Mouse (Mus musculus) forebrain, embryonic 14.5 days (tissue): ENCODE measurements around the gene Xpot. TPM values are rescaled to one million over a fixed set of nuclear protein-coding genes. Genes with fewer than 3 reads are reported as not detected.

Experiments used
- ATAC-seq: fragments of 200-750 bp; cut with Nextera tagmentation; 2 replicates; pipeline ENCODE4 v1.8.0; 2017; ENCODE audit warnings: mild to moderate bottlenecking, moderate library complexity
- DNase-seq: peaks from one replicate; pipeline ENCODE4 v3.0.0-alpha.2; 2015; ENCODE audit warnings: low spot score
- H3K27ac ChIP-seq: fragments of 300-500 bp; sonication (generic); 2 replicates; pipeline ENCODE4 v1.5.1; 2014; ENCODE audit warnings: low read depth, mild to moderate bottlenecking, control low read depth, low read length, moderate library complexity
- H3K27me3 ChIP-seq: fragments of 300-500 bp; sonication (generic); replicated peaks from 2 replicates; pipeline ENCODE4 v1.6.1; 2014; ENCODE audit warnings: low read length, control low read depth, mixed read lengths; ENCODE audit not compliant: control insufficient read depth, insufficient read depth
- H3K36me3 ChIP-seq: fragments of 300-500 bp; sonication (generic); 2 replicates; pipeline ENCODE4 v1.6.1; 2014; ENCODE audit warnings: low read length, control low read depth; ENCODE audit not compliant: control insufficient read depth, insufficient read depth
- H3K4me1 ChIP-seq: fragments of 300-500 bp; sonication (generic); 2 replicates; pipeline ENCODE4 v1.6.1; 2014; ENCODE audit warnings: antibody characterized with exemption, low read length, control low read depth; ENCODE audit not compliant: control insufficient read depth, insufficient read depth
- H3K4me2 ChIP-seq: fragments of 300-500 bp; sonication (generic); 2 replicates; pipeline ENCODE4 v1.6.1; 2014; ENCODE audit warnings: mild to moderate bottlenecking, control low read depth, low read length
- H3K4me3 ChIP-seq: fragments of 300-500 bp; sonication (generic); 2 replicates; pipeline ENCODE4 v1.5.1; 2014; ENCODE audit warnings: low read depth, low read length, control low read depth
- H3K9ac ChIP-seq: fragments of 300-500 bp; sonication (generic); 2 replicates; pipeline ENCODE4 v1.6.1; 2014; ENCODE audit warnings: mild to moderate bottlenecking, low read length, control low read depth, moderate library complexity
- H3K9me3 ChIP-seq: fragments of 300-500 bp; sonication (generic); replicated peaks from 2 replicates; pipeline ENCODE4 v1.6.1; 2016; ENCODE audit warnings: low read length, control low read depth, mixed read lengths; ENCODE audit not compliant: control insufficient read depth
- WGBS: fragments of 180-500 bp; shearing (Covaris S2); extraction: QIAGEN DNeasy Blood & Tissue Kit; methylation state at CpG from one replicate; pipeline ENCODE4 v1.1.7; 2014; 5-methylcytosine and 5-hydroxymethylcytosine counted together
- polyA plus RNA-seq: library from polyadenylated mRNA; unstranded; fragments of >200 nt; fragmentation: Nextera tagmentation; extraction: Ambion mirVana; gene quantifications from 2 replicates; pipeline ENCODE4 v1.2.1, GENCODE M21; 2014

Xpot gene
- polyA plus RNA-seq, 1 experiment from 2014 or later: 29.5 TPM

DNA sequence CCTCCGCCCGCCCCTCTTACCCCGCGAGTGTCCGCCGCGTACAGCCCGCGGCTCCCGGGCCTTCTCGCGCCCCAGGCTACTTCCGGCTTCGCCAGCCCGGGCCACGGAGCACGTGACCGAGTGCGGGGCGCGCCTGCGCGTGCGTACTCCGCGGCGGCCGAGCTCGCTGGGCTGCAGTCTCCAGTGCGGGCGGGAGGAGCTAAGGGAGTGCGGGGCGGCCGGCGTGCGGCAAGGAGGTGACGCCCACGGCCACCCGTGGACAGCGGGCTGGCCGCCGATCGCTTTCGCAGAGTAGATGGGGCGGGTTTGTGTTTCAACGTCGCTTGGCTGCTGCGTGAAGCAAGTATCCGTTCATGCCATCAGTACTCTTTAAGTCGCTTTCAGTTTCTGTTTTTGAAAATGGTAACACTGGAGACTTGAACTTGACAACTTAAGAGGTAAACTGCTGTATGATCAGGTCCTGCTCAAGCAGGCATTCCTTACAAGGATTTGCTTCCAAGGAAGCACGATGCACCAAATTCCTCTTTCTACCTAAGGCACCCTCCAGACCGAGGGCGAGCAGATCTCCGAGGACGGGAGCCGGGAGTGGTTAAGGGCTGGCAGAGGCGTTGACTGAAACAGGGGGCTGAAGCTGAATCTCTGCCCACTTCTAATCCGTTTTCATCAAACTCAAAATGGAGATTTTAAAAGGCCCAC is 39.3 kb downstream of the Xpot start, which contains the start of gene Tbk1:
TSS of gene Tbk1 (minus strand) at position 113 of the 696 bp plus-strand sequence.
- no peaks in the 10 kb centered on the region for H3K9me3 ChIP-seq
- peak within 1 kb of the TSS; percentile 78 for H3K9ac ChIP-seq
- H3K4me1 ChIP-seq: peaks cover 8% of the 10 kb centered on the region; the same call in 1 of the 2 replicates
- H3K4me2 ChIP-seq: peak within 1 kb of the TSS; percentile 82
- DNase-seq (peak; percentile 95), ATAC-seq (peak; percentile 99)
- WGBS: 1% methylated on average over 45 of the region's 58 CpGs
- peak within 1 kb of the TSS; percentile 44; the same call in 1 of the 2 replicates for H3K27ac ChIP-seq
- H3K4me3 ChIP-seq: peak within 1 kb of the TSS; percentile 87
- H3K36me3 ChIP-seq: peaks cover 38% of the 10 kb centered on the region
- H3K27me3 ChIP-seq: no peaks in the 10 kb centered on the region

DNA sequence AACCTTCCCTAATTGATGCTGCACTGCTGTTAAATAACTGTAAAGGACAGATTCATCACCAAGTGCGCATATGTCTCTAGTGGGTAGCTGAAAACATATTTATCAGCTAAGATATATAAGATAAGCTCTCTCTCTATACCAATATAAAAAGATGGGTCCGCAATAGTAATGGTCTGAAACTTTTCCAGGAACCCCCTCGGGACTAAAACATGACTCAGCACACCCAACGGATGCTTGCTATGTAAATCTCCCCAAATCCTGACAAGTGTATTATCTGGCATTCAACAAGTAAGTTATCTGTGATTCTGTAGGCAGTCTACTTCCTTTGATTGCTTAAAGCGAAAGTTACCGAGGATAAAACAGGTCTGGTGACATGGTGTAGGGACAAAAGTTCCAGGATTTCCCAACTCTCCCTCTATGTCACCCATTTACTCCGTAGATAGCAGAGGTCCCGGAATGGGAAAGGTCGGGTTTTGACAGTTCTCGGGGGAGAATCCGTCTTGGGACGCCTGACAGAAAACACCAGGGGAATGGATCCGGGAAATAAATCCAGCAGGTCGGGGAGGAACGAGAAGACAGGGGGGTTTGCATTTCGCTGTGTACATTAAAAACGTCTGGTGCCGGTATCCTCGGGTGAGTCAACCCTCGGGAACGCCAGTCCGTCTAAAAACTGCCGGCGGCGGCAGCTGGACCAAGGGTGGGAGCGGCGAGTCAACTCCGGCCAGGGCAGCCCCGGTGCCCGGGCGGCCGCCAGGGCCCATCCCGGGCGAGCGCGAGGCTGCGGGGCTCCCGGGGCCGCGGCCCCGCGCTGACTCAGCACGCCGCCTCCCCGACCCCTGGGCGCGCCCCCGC is 40.1 kb downstream of the Xpot start:
- peak overlapping the region; percentile 44; the same call in 1 of the 2 replicates for H3K27ac ChIP-seq
- peaks cover 8% of the 10 kb centered on the region; the same call in 1 of the 2 replicates for H3K4me1 ChIP-seq
- no peaks in the 10 kb centered on the region for H3K9me3 ChIP-seq
- peak overlapping the region; percentile 78 for H3K9ac ChIP-seq
- H3K4me2 ChIP-seq: peak overlapping the region; percentile 82
- ATAC-seq (peak; percentile 79), DNase-seq (peak; percentile 13)
- H3K36me3 ChIP-seq: peaks cover 39% of the 10 kb centered on the region
- WGBS: 7% methylated on average over 24 of the region's 48 CpGs
- H3K4me3 ChIP-seq: peak overlapping the region; percentile 87
- no peaks in the 10 kb centered on the region for H3K27me3 ChIP-seq

DNA sequence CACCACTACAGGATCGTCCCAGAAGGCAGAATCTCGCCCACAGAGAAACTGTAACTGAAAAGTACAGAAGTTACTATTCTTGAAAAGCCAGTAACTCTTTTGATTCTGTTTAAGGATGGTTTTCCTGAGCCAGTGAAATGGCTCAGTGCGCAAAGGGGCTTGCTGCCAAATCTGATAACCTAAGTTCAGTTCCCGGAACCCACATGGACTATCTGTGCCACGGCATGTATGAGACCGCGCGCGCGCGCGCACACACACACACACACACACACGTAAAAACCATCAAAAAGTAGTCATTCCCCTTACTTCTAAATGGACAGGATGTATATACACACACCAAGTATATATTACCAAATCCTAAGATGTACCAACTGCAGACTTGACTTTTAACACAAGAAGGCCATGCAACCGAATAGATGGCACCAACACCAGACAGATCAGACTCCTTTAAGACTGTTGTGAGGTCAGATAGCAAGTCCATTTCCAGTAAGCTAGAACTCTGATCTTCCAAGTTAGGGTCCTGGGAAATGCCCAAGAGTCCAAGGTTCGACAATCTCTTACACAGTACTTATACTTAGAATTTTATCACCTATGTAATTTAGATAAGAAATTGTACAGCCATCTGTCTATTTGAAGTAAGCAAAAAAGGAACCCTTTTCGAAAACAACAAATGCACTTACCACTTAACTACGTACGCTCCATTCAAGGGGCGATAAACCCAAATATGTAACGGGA is 40.9 kb downstream of the Xpot start:
- 90% methylated on average over 20 of the region's 20 CpGs for whole genome bisulfite sequencing
- peak overlapping the region; percentile 82 for H3K4me2 ChIP-seq
- ATAC-seq: no peak

DNA sequence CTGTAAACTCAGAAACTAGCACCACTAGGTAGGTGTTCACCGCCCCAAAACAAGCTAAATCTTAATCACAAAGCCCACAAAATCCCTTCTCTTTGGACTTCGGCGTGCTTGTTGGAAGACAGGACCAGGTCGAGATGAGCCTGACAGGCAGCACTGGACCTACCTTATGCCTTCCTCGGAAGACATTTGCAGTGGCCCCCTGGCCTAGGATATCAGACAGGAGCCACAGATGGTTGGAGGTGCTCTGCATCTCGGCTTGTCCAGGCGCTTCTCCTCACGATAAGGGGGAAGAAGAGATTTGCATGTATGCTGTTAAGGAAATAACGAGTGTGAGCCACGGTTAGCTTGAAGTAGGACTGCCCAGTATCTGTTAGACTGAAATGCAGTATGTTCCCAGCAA is 42.1 kb downstream of the Xpot start:
- Histone ChIP-seq H3K9ac (no peak overlapping the region), H3K27me3 (no peaks in the 10 kb centered on the region), H3K4me3 (no peak overlapping the region), H3K4me2 (no peak overlapping the region), H3K36me3 (peaks cover 42% of the 10 kb centered on the region), H3K4me1 (peaks cover 8% of the 10 kb centered on the region; the same call in 1 of the 2 replicates), H3K9me3 (no peaks in the 10 kb centered on the region), H3K27ac (no peak overlapping the region)
- 92% methylated on average over 10 of the region's 10 CpGs for WGBS
- ATAC-seq (no peak), DNase-seq (no peak)

More for the DNA sequence above, 40.9 kb downstream of the Xpot start:
- peaks cover 43% of the 10 kb centered on the region for H3K36me3 ChIP-seq
- DNase-seq: no peak
- H3K27ac ChIP-seq: no peak overlapping the region
- peak overlapping the region; percentile 87 for H3K4me3 ChIP-seq
- no peaks in the 10 kb centered on the region for H3K9me3 ChIP-seq
- H3K4me1 ChIP-seq: peaks cover 8% of the 10 kb centered on the region; the same call in 1 of the 2 replicates
- peak overlapping the region; percentile 78; the same call in 1 of the 2 replicates for H3K9ac ChIP-seq
- no peaks in the 10 kb centered on the region for H3K27me3 ChIP-seq

DNA sequence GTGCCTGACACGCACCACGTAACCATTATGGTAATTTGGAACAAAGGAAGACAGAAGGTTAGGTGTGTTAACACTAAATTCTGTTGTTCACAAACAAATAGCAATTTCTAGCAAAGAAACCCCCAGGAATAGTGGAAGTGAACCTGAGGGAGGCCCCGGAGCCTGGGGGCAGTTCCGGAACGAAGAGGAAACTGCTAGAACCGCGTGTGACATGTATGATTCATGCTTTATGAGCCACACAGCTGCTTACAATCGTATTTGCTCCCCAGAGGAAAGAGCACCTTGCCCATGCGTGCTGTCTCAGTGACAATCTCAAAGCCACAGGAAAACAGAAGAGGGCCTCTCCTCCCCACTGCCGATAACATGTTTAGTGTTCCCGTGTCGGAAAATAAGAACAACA is 43.1 kb downstream of the Xpot start:
- Histone ChIP-seq H3K9me3 (no peaks in the 10 kb centered on the region), H3K36me3 (peaks cover 47% of the 10 kb centered on the region), H3K27ac (no peak overlapping the region), H3K9ac (no peak overlapping the region), H3K27me3 (no peaks in the 10 kb centered on the region), H3K4me1 (peaks cover 8% of the 10 kb centered on the region; the same call in 1 of the 2 replicates), H3K4me3 (no peak overlapping the region), H3K4me2 (no peak overlapping the region)
- no peak for DNase-seq
- WGBS: 94% methylated on average over 12 of the region's 12 CpGs
- no peak for ATAC-seq

DNA sequence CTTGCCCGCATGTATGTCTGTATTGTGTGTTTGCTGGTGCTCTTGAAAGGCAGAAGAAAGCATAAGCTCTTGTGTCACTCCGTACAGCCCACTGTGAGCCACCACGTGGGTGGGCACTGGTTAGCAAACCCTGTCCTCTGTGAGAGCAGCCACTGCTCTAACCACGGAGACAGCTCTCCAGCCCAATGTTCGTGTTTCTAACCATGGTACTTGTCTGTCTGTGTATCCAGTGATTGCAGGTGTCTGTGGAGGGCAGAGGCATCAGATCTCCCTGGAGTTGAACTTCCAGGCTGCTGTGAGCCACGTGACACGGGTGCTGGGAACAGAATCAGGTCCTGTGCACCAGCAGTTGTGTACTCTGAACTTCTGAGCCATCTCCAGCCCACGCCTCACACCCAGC is 43.8 kb downstream of the Xpot start:
- no peaks in the 10 kb centered on the region for H3K27me3 ChIP-seq
- no peaks in the 10 kb centered on the region for H3K9me3 ChIP-seq
- no peak for ATAC-seq
- no peak overlapping the region for H3K4me3 ChIP-seq
- no peak for DNase-seq
- H3K4me2 ChIP-seq: no peak overlapping the region
- peaks cover 53% of the 10 kb centered on the region for H3K36me3 ChIP-seq
- no peak overlapping the region for H3K27ac ChIP-seq
- peaks cover 8% of the 10 kb centered on the region; the same call in 1 of the 2 replicates for H3K4me1 ChIP-seq
- WGBS: 91% methylated on average over 8 of the region's 8 CpGs
- H3K9ac ChIP-seq: no peak overlapping the region

DNA sequence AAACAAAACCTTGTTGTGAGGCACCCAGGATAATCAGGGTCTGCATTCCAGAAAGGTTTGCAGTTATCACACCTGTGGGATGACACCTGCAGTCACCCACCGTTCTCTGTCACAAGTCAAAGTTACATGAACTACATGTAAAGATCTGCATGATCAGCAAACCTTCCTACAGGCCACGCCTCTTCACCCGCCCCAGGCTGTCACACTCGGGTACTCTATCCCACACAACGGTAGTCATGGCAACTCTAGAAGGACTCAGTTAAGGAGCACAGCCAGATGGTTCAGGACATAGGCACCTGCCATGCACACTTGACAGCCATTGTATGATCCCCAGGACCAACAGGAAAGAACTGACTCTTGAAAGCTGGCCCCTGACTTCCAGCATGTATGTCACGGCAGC is 44.7 kb downstream of the Xpot start:
- WGBS: 72% methylated on average over 6 of the region's 6 CpGs
- peak; percentile 45; the same call in 1 of the 2 replicates for ATAC-seq
- peaks cover 8% of the 10 kb centered on the region; the same call in 1 of the 2 replicates for H3K4me1 ChIP-seq
- no peak overlapping the region for H3K27ac ChIP-seq
- no peaks in the 10 kb centered on the region for H3K27me3 ChIP-seq
- no peak overlapping the region for H3K4me3 ChIP-seq
- DNase-seq: peak; percentile 23
- no peak overlapping the region for H3K9ac ChIP-seq
- no peaks in the 10 kb centered on the region for H3K9me3 ChIP-seq
- H3K36me3 ChIP-seq: peaks cover 54% of the 10 kb centered on the region
- H3K4me2 ChIP-seq: no peak overlapping the region

DNA sequence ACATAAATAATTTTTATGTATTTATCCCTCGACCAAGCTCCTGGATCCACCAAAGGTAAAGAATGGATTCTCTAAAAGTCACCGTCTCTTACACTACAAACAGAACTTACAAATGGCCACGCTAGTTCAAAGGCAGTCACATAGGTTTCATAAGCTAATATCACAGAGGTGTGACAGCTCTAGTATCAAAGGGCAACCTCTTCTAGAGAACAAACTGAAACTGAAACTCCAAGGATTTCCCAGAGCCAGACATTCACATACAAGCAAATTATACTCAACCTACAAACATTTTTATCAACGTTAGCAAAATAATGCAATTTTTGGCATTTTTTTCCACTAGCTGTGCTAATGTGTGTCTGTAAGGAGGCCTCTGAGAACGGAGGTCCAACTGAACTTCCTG is 45.8 kb downstream of the Xpot start:
- H3K9ac ChIP-seq: no peak overlapping the region
- WGBS: 98% methylated on average over 5 of the region's 5 CpGs
- H3K27ac ChIP-seq: no peak overlapping the region
- H3K9me3 ChIP-seq: no peaks in the 10 kb centered on the region
- DNase-seq (no peak), ATAC-seq (no peak)
- no peaks in the 10 kb centered on the region for H3K27me3 ChIP-seq
- peaks cover 4% of the 10 kb centered on the region; the same call in 1 of the 2 replicates for H3K4me1 ChIP-seq
- no peak overlapping the region for H3K4me2 ChIP-seq
- H3K4me3 ChIP-seq: no peak overlapping the region
- peaks cover 64% of the 10 kb centered on the region for H3K36me3 ChIP-seq
